Mouse (Mus musculus) myocyte (in vitro differentiated cells): ENCODE measurements around the gene St3gal6. TPM values are rescaled to one million over a fixed set of nuclear protein-coding genes. Genes with fewer than 3 reads are reported as not detected.

Experiments
- H3K27me3 ChIP-seq: one replicate; pipeline ENCODE4 v1.6.1; 2011; ENCODE audit not compliant: control insufficient read depth, insufficient read depth, insufficient read length
- H3K36me3 ChIP-seq: one replicate; pipeline ENCODE4 v1.6.1; 2011; ENCODE audit not compliant: control insufficient read depth, insufficient read depth
- H3K4me2 ChIP-seq: one replicate; pipeline ENCODE4 v1.6.1; 2011; ENCODE audit warnings: low read depth, control low read depth
- H3K4me3 ChIP-seq: one replicate; pipeline ENCODE4 v1.5.1; 2011; ENCODE audit warnings: mild to moderate bottlenecking, control low read depth, moderate library complexity
- H3K79me2 ChIP-seq: one replicate; pipeline ENCODE4 v1.6.1; 2011; ENCODE audit not compliant: control insufficient read depth, insufficient read depth
- H3ac ChIP-seq: one replicate; pipeline ENCODE4 v1.6.1; 2011; ENCODE audit not compliant: control insufficient read depth, insufficient read length
- CEBPB ChIP-seq: IDR thresholded peaks from 2 replicates; pipeline ENCODE4 v1.6.1; 2011; ENCODE audit warnings: mild to moderate bottlenecking, moderate library complexity; ENCODE audit not compliant: poor library complexity, insufficient read depth, severe bottlenecking
- E2F4 ChIP-seq: IDR thresholded peaks from one replicate; pipeline ENCODE4 v1.6.1; 2011; ENCODE audit warnings: mild to moderate bottlenecking, control low read depth, moderate library complexity; ENCODE audit not compliant: insufficient read depth
- MAX ChIP-seq: IDR thresholded peaks from one replicate; pipeline ENCODE4 v1.6.1; 2011; ENCODE audit warnings: low read depth, mild to moderate bottlenecking, control low read depth
- MYOD1 ChIP-seq, 3 experiments: IDR thresholded peaks; one replicate each; pipeline ENCODE4 v1.6.1; 2011; ENCODE audit warnings: control low read depth in 2 of 3, low read depth in 2 of 3, mild to moderate bottlenecking in 2 of 3, moderate library complexity in 1 of 3; ENCODE audit not compliant: insufficient read length in 2 of 3, control insufficient read depth in 1 of 3
- MYOG ChIP-seq, 3 experiments: IDR thresholded peaks; one replicate each; pipeline ENCODE4 v1.6.1; 2011; ENCODE audit warnings: control low read depth in 2 of 3, low read depth in 2 of 3, mild to moderate bottlenecking in 2 of 3; ENCODE audit not compliant: insufficient read length in 2 of 3, control insufficient read depth in 1 of 3, insufficient read depth in 1 of 3
- POLR2A ChIP-seq: IDR thresholded peaks from one replicate; pipeline ENCODE4 v1.6.1; 2011; ENCODE audit warnings: low read depth, mild to moderate bottlenecking, control low read depth, moderate library complexity; ENCODE audit not compliant: insufficient read length
- POLR2AphosphoS2 ChIP-seq: IDR thresholded peaks from one replicate; pipeline ENCODE4 v1.6.1; 2011; ENCODE audit warnings: low read depth, control low read depth; ENCODE audit not compliant: insufficient read length
- REST ChIP-seq: IDR thresholded peaks from one replicate; pipeline ENCODE4 v1.6.1; 2011; ENCODE audit warnings: mild to moderate bottlenecking, control low read depth, moderate library complexity; ENCODE audit not compliant: insufficient read depth, insufficient read length
- SRF ChIP-seq: IDR thresholded peaks from one replicate; pipeline ENCODE4 v1.6.1; 2011; ENCODE audit warnings: low read depth; ENCODE audit not compliant: control insufficient read depth, insufficient read length
- TCF12 ChIP-seq: IDR thresholded peaks from one replicate; pipeline ENCODE4 v1.6.1; 2011; ENCODE audit warnings: mild to moderate bottlenecking, control low read depth; ENCODE audit not compliant: poor library complexity, insufficient read depth, severe bottlenecking
- TCF3 ChIP-seq: IDR thresholded peaks from one replicate; pipeline ENCODE4 v1.6.1; 2011; ENCODE audit warnings: low read depth, control low read depth; ENCODE audit not compliant: insufficient read length
- USF1 ChIP-seq: IDR thresholded peaks from one replicate; pipeline ENCODE4 v1.6.1; 2011; ENCODE audit warnings: low read depth, mild to moderate bottlenecking, control low read depth, moderate library complexity
- polyA plus RNA-seq: library from polyadenylated mRNA; unstranded; fragments of >200 nt; fragmentation: generic; extraction: Trizol; gene quantifications from one replicate; pipeline ENCODE4 v1.2.1, GENCODE M21; 2012; ENCODE audit warnings: missing spikeins

Gene St3gal6
- polyA plus RNA-seq, 1 experiment = 0.18 TPM

GRCm38 (mm10) chr16:58527817-58528216, 3.8 kb upstream of the St3gal6 start:
- Histone ChIP-seq H3K79me2 (no peaks in the 10 kb centered on the region), H3K36me3 (no peaks in the 10 kb centered on the region), H3K4me2 (no peak overlapping the region), H3ac (no peak overlapping the region), H3K4me3 (no peak overlapping the region), H3K27me3 (peaks cover 7% of the 10 kb centered on the region)
- no peak for TF ChIP-seq REST
- no peak for TF ChIP-seq POLR2A
- no peak for TF ChIP-seq TCF12
- TF ChIP-seq POLR2AphosphoS2 = no peak
- no peak for TF ChIP-seq MAX
- TF ChIP-seq TCF3 = no peak
- no peak for TF ChIP-seq MYOD1 (IDR thresholded peaks at IDR 0.05; ENCODE audit: control insufficient read depth in 1 of 3, insufficient read length in 2 of 3, low read depth in 2 of 3)
- no peak for TF ChIP-seq MYOG (IDR thresholded peaks at IDR 0.05; ENCODE audit: control insufficient read depth in 1 of 3, insufficient read depth in 1 of 3, insufficient read length in 2 of 3, low read depth in 2 of 3)
- no peak for TF ChIP-seq CEBPB
- TF ChIP-seq E2F4 = no peak
- no peak for TF ChIP-seq USF1

- peaks cover 7% of the 10 kb centered on the region for H3K27me3 ChIP-seq
- TF ChIP-seq USF1 (no peak), SRF (no peak), REST (no peak), POLR2A (no peak), CEBPB (no peak), E2F4 (no peak), TCF3 (no peak), MYOD1 (IDR thresholded peaks at IDR 0.05; ENCODE audit: control insufficient read depth in 1 of 3, insufficient read length in 2 of 3, low read depth in 2 of 3) (no peak), MAX (no peak), POLR2AphosphoS2 (no peak), MYOG (IDR thresholded peaks at IDR 0.05; ENCODE audit: control insufficient read depth in 1 of 3, insufficient read depth in 1 of 3, insufficient read length in 2 of 3, low read depth in 2 of 3) (no peak), TCF12 (no peak)
- no peak overlapping the region for H3ac ChIP-seq
- H3K79me2 ChIP-seq = no peaks in the 10 kb centered on the region
- no peaks in the 10 kb centered on the region for H3K36me3 ChIP-seq
- H3K4me3 ChIP-seq = no peak overlapping the region
- H3K4me2 ChIP-seq = no peak overlapping the region
Observed at GRCm38 (mm10) chr16:58526729-58527128, 2.7 kb upstream of the St3gal6 start.

DNA sequence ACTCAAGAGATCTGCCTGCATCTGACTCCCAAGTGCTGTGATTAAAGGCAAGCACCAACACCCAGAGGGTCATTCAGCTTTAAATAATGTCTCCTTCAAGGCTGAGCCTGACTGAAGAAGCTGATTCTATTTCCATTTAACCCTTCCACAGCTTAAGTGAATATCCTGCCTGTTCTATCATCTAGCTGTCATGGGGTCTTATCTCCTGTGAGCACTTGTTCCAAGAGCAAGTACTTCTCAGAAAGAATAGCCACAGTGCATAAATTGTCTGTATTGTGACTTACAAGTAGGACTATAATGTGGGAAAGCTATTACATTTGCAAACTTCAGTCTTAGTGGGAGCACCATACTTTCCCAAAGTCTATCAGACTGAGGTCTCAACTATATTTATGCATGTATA, 1.8 kb upstream of the St3gal6 start:
- H3ac ChIP-seq = no peak overlapping the region
- H3K4me2 ChIP-seq = no peak overlapping the region
- no peak for TF ChIP-seq E2F4
- no peak overlapping the region for H3K4me3 ChIP-seq
- no peaks in the 10 kb centered on the region for H3K36me3 ChIP-seq
- no peaks in the 10 kb centered on the region for H3K79me2 ChIP-seq
- peaks cover 7% of the 10 kb centered on the region for H3K27me3 ChIP-seq

GRCm38 (mm10) chr16:58523044-58523859, 791 bp downstream of the St3gal6 start:
- Histone ChIP-seq H3K4me2 (peak overlapping the region; percentile 69), H3K4me3 (peak overlapping the region; percentile 16)
- TF ChIP-seq MYOD1 (IDR thresholded peaks at IDR 0.05; ENCODE audit: control insufficient read depth in 1 of 3, insufficient read length in 2 of 3, low read depth in 2 of 3) (no peak), POLR2AphosphoS2 (no peak), MYOG (IDR thresholded peaks at IDR 0.05; ENCODE audit: control insufficient read depth in 1 of 3, insufficient read depth in 1 of 3, insufficient read length in 2 of 3, low read depth in 2 of 3) (no peak), TCF12 (no peak), E2F4 (no peak), POLR2A (no peak), REST (no peak), SRF (no peak), CEBPB (no peak), TCF3 (no peak), USF1 (no peak)

GRCm38 (mm10) chr16:58522677-58523043, 1.4 kb downstream of the St3gal6 start:
- no peaks in the 10 kb centered on the region for H3K36me3 ChIP-seq
- H3ac ChIP-seq = peak overlapping the region; percentile 7
- no peaks in the 10 kb centered on the region for H3K79me2 ChIP-seq
- H3K4me2 ChIP-seq = peak overlapping the region; percentile 69
- H3K27me3 ChIP-seq = peaks cover 7% of the 10 kb centered on the region
- peak overlapping the region; percentile 16 for H3K4me3 ChIP-seq
- TF ChIP-seq POLR2AphosphoS2 (no peak), REST (no peak), CEBPB (no peak), E2F4 (no peak), POLR2A (no peak), TCF12 (no peak), MYOG (IDR thresholded peaks at IDR 0.05; ENCODE audit: control insufficient read depth in 1 of 3, insufficient read depth in 1 of 3, insufficient read length in 2 of 3, low read depth in 2 of 3) (no peak), TCF3 (no peak), MAX (no peak), USF1 (no peak), SRF (no peak), MYOD1 (IDR thresholded peaks at IDR 0.05; ENCODE audit: control insufficient read depth in 1 of 3, insufficient read length in 2 of 3, low read depth in 2 of 3) (no peak)

More at GRCm38 (mm10) chr16:58523044-58523859, 791 bp downstream of the St3gal6 start:
- Histone ChIP-seq H3K79me2 (no peaks in the 10 kb centered on the region), H3K36me3 (no peaks in the 10 kb centered on the region), H3ac (peak overlapping the region; percentile 7), H3K27me3 (peaks cover 7% of the 10 kb centered on the region)
